Mouse (Mus musculus) MEL (cell line): ENCODE data around the gene Vstm2l. TPM values are rescaled to one million over a fixed set of nuclear protein-coding genes. Genes with fewer than 3 reads are reported as not detected.

Source experiments
- DNase-seq: peaks from one replicate; pipeline ENCODE4 v3.0.0; 2011; ENCODE audit warnings: low read depth, low spot score
- H3K27ac ChIP-seq: 2 replicates; pipeline ENCODE4 v1.5.1; 2012; ENCODE audit warnings: low read depth, mild to moderate bottlenecking, control low read depth, low read length, moderate library complexity; ENCODE audit not compliant: control insufficient read depth
- H3K27me3 ChIP-seq, 2 experiments: fragments of 150-350 bp in 1 of 2; sonication (generic) in 1 of 2; 2 replicates each; pipeline ENCODE4 v1.6.1; 2012; ENCODE audit warnings: low read length in 2 of 2, mild to moderate bottlenecking in 2 of 2, improper control_type of control experiment in 1 of 2, moderate library complexity in 1 of 2; ENCODE audit not compliant: insufficient read depth in 2 of 2, control insufficient read depth in 1 of 2
- H3K36me3 ChIP-seq, 2 experiments: 2 replicates each; pipeline ENCODE4 v1.6.1; 2012 to 2014; ENCODE audit warnings: low read length in 2 of 2, improper control_type of control experiment in 1 of 2, inconsistent platforms in 1 of 2, mild to moderate bottlenecking in 1 of 2; ENCODE audit not compliant: insufficient read depth in 2 of 2, control insufficient read depth in 1 of 2
- H3K4me1 ChIP-seq, 2 experiments: fragments of 150-350 bp in 1 of 2; sonication (generic) in 1 of 2; 2 replicates each; pipeline ENCODE4 v1.6.1; 2012; ENCODE audit warnings: low read length in 2 of 2, improper control_type of control experiment in 1 of 2, mild to moderate bottlenecking in 1 of 2; ENCODE audit not compliant: insufficient read depth in 2 of 2, control insufficient read depth in 1 of 2
- H3K4me3 ChIP-seq, 2 experiments: fragments of 150-350 bp in 1 of 2; sonication (generic) in 1 of 2; 2 replicates each; pipeline ENCODE4 v1.5.1; 2012; ENCODE audit warnings: low read depth in 2 of 2, low read length in 2 of 2, mild to moderate bottlenecking in 2 of 2, moderate library complexity in 2 of 2, control low read depth in 1 of 2, improper control_type of control experiment in 1 of 2; ENCODE audit not compliant: control insufficient read depth in 1 of 2, insufficient read depth in 1 of 2
- H3K79me2 ChIP-seq: 2 replicates; pipeline ENCODE4 v1.6.1; 2012; ENCODE audit warnings: mild to moderate bottlenecking, low read length, moderate library complexity; ENCODE audit not compliant: control insufficient read depth, poor library complexity, insufficient read depth
- H3K9ac ChIP-seq: 2 replicates; pipeline ENCODE4 v1.6.1; 2012; ENCODE audit warnings: low read depth, mild to moderate bottlenecking, control low read depth, low read length, moderate library complexity; ENCODE audit not compliant: control insufficient read depth, poor library complexity, severe bottlenecking
- H3K9me3 ChIP-seq: fragments of 150-350 bp; sonication (generic); replicated peaks from 2 replicates; pipeline ENCODE4 v1.6.1; 2012; ENCODE audit warnings: mild to moderate bottlenecking, low read length, improper control_type of control experiment, moderate library complexity; ENCODE audit not compliant: insufficient read depth
- BHLHE40 ChIP-seq: IDR thresholded peaks from 2 replicates; pipeline ENCODE4 v1.6.1; 2012; ENCODE audit warnings: low read depth, mild to moderate bottlenecking, inconsistent platforms, low read length, improper control_type of control experiment, borderline replicate concordance
- CHD2 ChIP-seq: IDR thresholded peaks from 2 replicates; pipeline ENCODE4 v1.6.1; 2011; ENCODE audit warnings: low read length, improper control_type of control experiment
- CTCF ChIP-seq, 3 experiments: IDR thresholded peaks in 2 of 3; conservative IDR thresholded peaks in 1 of 3; 2 replicates each; pipeline ENCODE4 v1.5.1; 2011 to 2012; ENCODE audit warnings: low read length in 3 of 3, low read depth in 2 of 3, mild to moderate bottlenecking in 2 of 3, improper control_type of control experiment in 1 of 3, inconsistent platforms in 1 of 3, mixed read lengths in 1 of 3, moderate library complexity in 1 of 3; ENCODE audit not compliant: control insufficient read depth in 1 of 3, insufficient read depth in 1 of 3, poor library complexity in 1 of 3, severe bottlenecking in 1 of 3
- EP300 ChIP-seq, 2 experiments: IDR thresholded peaks; 2 replicates each; pipeline ENCODE4 v1.6.1; 2011; ENCODE audit warnings: improper control_type of control experiment in 2 of 2, low read length in 2 of 2, low read depth in 1 of 2, mild to moderate bottlenecking in 1 of 2
- ETS1 ChIP-seq: IDR thresholded peaks from 2 replicates; pipeline ENCODE4 v1.6.1; 2012; ENCODE audit warnings: low read depth, mild to moderate bottlenecking, inconsistent platforms, low read length, improper control_type of control experiment, moderate library complexity
- GABPA ChIP-seq: IDR thresholded peaks from 2 replicates; pipeline ENCODE4 v1.6.1; 2012; ENCODE audit warnings: low read depth, mild to moderate bottlenecking, inconsistent platforms, low read length, improper control_type of control experiment, moderate library complexity
- HCFC1 ChIP-seq: IDR thresholded peaks from 2 replicates; pipeline ENCODE4 v1.6.1; 2012; ENCODE audit warnings: low read depth, mild to moderate bottlenecking, inconsistent platforms, low read length, improper control_type of control experiment, moderate library complexity
- MAZ ChIP-seq: IDR thresholded peaks from 2 replicates; pipeline ENCODE4 v1.6.1; 2012; ENCODE audit warnings: low read depth, mild to moderate bottlenecking, inconsistent platforms, low read length, improper control_type of control experiment
- MEF2A ChIP-seq: IDR thresholded peaks from 2 replicates; pipeline ENCODE4 v1.6.1; 2014; ENCODE audit warnings: low read depth, mild to moderate bottlenecking, inconsistent platforms, low read length, improper control_type of control experiment; ENCODE audit not compliant: poor library complexity, insufficient replicate concordance, severe bottlenecking; ENCODE audit errors: extremely low read depth
- MYB ChIP-seq: IDR thresholded peaks from 2 replicates; pipeline ENCODE4 v1.6.1; 2011; ENCODE audit warnings: mild to moderate bottlenecking, low read depth, low read length, improper control_type of control experiment
- NRF1 ChIP-seq: IDR thresholded peaks from 2 replicates; pipeline ENCODE4 v1.6.1; 2014; ENCODE audit warnings: low read depth, mild to moderate bottlenecking, inconsistent platforms, low read length, improper control_type of control experiment, moderate library complexity; ENCODE audit not compliant: poor library complexity, insufficient read depth, severe bottlenecking
- POLR2AphosphoS2 ChIP-seq: IDR thresholded peaks from 2 replicates; pipeline ENCODE4 v1.6.1; 2011; ENCODE audit warnings: low read length, improper control_type of control experiment
- POLR2AphosphoS5 ChIP-seq: IDR thresholded peaks from 2 replicates; pipeline ENCODE4 v1.6.1; 2012; ENCODE audit warnings: low read depth, borderline replicate concordance, mild to moderate bottlenecking, inconsistent platforms, low read length, moderate library complexity, mixed read lengths
- RCOR1 ChIP-seq: IDR thresholded peaks from 2 replicates; pipeline ENCODE4 v1.6.1; 2012; ENCODE audit warnings: low read depth, mild to moderate bottlenecking, inconsistent platforms, low read length, improper control_type of control experiment
- SIN3A ChIP-seq: IDR thresholded peaks from 2 replicates; pipeline ENCODE4 v1.6.1; 2012; ENCODE audit warnings: low read length, improper control_type of control experiment, inconsistent platforms
- TAL1 ChIP-seq: IDR thresholded peaks from 2 replicates; pipeline ENCODE4 v1.6.1; 2012; ENCODE audit warnings: mild to moderate bottlenecking, inconsistent platforms, low read length, moderate library complexity, mixed read lengths
- UBTF ChIP-seq: IDR thresholded peaks from 2 replicates; pipeline ENCODE4 v1.6.1; 2012; ENCODE audit warnings: low read depth, mild to moderate bottlenecking, inconsistent platforms, low read length, improper control_type of control experiment, moderate library complexity, borderline replicate concordance; ENCODE audit not compliant: insufficient read depth
- USF2 ChIP-seq, 2 experiments: IDR thresholded peaks; 2 replicates each; pipeline ENCODE4 v1.6.1; 2011 to 2012; ENCODE audit warnings: improper control_type of control experiment in 2 of 2, low read length in 2 of 2, borderline replicate concordance in 1 of 2, inconsistent platforms in 1 of 2, low read depth in 1 of 2, mild to moderate bottlenecking in 1 of 2; ENCODE audit not compliant: insufficient read depth in 1 of 2
- ZKSCAN1 ChIP-seq: IDR thresholded peaks from 2 replicates; pipeline ENCODE4 v1.6.1; 2012; ENCODE audit warnings: low read depth, mild to moderate bottlenecking, inconsistent platforms, low read length, improper control_type of control experiment, moderate library complexity
- ZMIZ1 ChIP-seq: IDR thresholded peaks from 2 replicates; pipeline ENCODE4 v1.6.1; 2012; ENCODE audit warnings: low read depth, mild to moderate bottlenecking, inconsistent platforms, low read length, improper control_type of control experiment, moderate library complexity
- polyA plus RNA-seq, 2 experiments: library from polyadenylated mRNA; stranded (reverse) in 1 of 2; unstranded in 1 of 2; fragments of >175 nt in 1 of 2; fragments of >200 nt in 1 of 2; gene quantifications; 2 replicates each; pipeline versions ENCODE4 v1.2.1 to v1.2.4; 2012; ENCODE audit warnings: low replicate concordance in 2 of 2, low read depth in 1 of 2; ENCODE audit not compliant: insufficient read length in 2 of 2, insufficient read depth in 1 of 2, missing spikeins in 1 of 2
- total RNA-seq: library from RNA; depleted of rRNA; stranded (reverse); fragments of 300-350 nt; gene quantifications from 2 replicates; pipeline ENCODE4 v1.2.3, GENCODE M21; 2012

Gene Vstm2l
- total and polyA plus RNA-seq, 3 experiments, result not detected

GRCm38 (mm10) chr2:157877394-157877793 is 37.1 kb upstream of the Vstm2l start:
- no peak overlapping the region for H3K27ac ChIP-seq
- no peak overlapping the region for H3K4me3 ChIP-seq
- no peak overlapping the region for H3K9ac ChIP-seq
- H3K27me3 ChIP-seq, result no peaks in the 10 kb centered on the region
- DNase-seq, result no peak
- peaks cover 0 to 3% of the 10 kb centered on the region in 2 experiments; a peak in 1 of 4 replicates for H3K36me3 ChIP-seq
- H3K4me1 ChIP-seq, result no peaks in the 10 kb centered on the region
- H3K79me2 ChIP-seq, result no peaks in the 10 kb centered on the region
- TF ChIP-seq POLR2AphosphoS5 (no peak), SIN3A (no peak), POLR2AphosphoS2 (no peak), BHLHE40 (no peak), MEF2A (no peak), ZKSCAN1 (no peak), CTCF (IDR thresholded peaks at IDR 0.05 in 2 of 3, conservative IDR thresholded peaks at IDR 0.05 in 1 of 3; ENCODE audit: control insufficient read depth in 1 of 3, insufficient read depth in 1 of 3, low read depth in 2 of 3, low read length in 3 of 3, poor library complexity in 1 of 3, severe bottlenecking in 1 of 3) (no peak), ETS1 (no peak)
- H3K9me3 ChIP-seq, result no peaks in the 10 kb centered on the region

GRCm38 (mm10) chr2:157877967-157878366 is 36.5 kb upstream of the Vstm2l start:
- Histone ChIP-seq H3K79me2 (no peaks in the 10 kb centered on the region), H3K36me3 (peaks cover 0 to 3% of the 10 kb centered on the region in 2 experiments; a peak in 1 of 4 replicates), H3K27me3 (no peaks in the 10 kb centered on the region), H3K9me3 (no peaks in the 10 kb centered on the region), H3K9ac (no peak overlapping the region), H3K4me3 (no peak overlapping the region), H3K27ac (no peak overlapping the region), H3K4me1 (no peaks in the 10 kb centered on the region)
- no peak for DNase-seq
- TF ChIP-seq ZMIZ1 (no peak), HCFC1 (no peak), POLR2AphosphoS2 (no peak), GABPA (no peak), EP300 (IDR thresholded peaks at IDR 0.05; ENCODE audit: low read depth in 1 of 2, low read length in 2 of 2) (no peak), UBTF (no peak), TAL1 (no peak), MAZ (no peak), MYB (no peak), NRF1 (no peak), RCOR1 (no peak), CHD2 (no peak), USF2 (IDR thresholded peaks at IDR 0.05; ENCODE audit: borderline replicate concordance in 1 of 2, insufficient read depth in 1 of 2, low read depth in 1 of 2, low read length in 2 of 2) (no peak), CTCF (IDR thresholded peaks at IDR 0.05 in 2 of 3, conservative IDR thresholded peaks at IDR 0.05 in 1 of 3; ENCODE audit: control insufficient read depth in 1 of 3, insufficient read depth in 1 of 3, low read depth in 2 of 3, low read length in 3 of 3, poor library complexity in 1 of 3, severe bottlenecking in 1 of 3) (no peak)
